Mouse (Mus musculus) left cerebral cortex, postnatal 4 days (tissue): Measurements from ENCODE around the gene Arsb. TPM values are rescaled to one million over a fixed set of nuclear protein-coding genes. Genes with fewer than 3 reads are reported as not detected.

Experiments used
- DNase-seq: peaks from one replicate; pipeline ENCODE4 v3.0.0-alpha.2; 2022
- intact Hi-C: fragments of 180-260 bp; cut with DNase I; formaldehyde crosslinking; loops from one replicate; pipeline ENCODE4 v1.15.1; 2025
- total RNA-seq, 2 experiments: library from RNA; stranded (reverse); gene quantifications; 2 replicates each; pipeline ENCODE4 v1.2.3; 2021

The Arsb gene
- total RNA-seq, 2 experiments from 2014 or later, result 31.7 to 34.8 TPM

DNA sequence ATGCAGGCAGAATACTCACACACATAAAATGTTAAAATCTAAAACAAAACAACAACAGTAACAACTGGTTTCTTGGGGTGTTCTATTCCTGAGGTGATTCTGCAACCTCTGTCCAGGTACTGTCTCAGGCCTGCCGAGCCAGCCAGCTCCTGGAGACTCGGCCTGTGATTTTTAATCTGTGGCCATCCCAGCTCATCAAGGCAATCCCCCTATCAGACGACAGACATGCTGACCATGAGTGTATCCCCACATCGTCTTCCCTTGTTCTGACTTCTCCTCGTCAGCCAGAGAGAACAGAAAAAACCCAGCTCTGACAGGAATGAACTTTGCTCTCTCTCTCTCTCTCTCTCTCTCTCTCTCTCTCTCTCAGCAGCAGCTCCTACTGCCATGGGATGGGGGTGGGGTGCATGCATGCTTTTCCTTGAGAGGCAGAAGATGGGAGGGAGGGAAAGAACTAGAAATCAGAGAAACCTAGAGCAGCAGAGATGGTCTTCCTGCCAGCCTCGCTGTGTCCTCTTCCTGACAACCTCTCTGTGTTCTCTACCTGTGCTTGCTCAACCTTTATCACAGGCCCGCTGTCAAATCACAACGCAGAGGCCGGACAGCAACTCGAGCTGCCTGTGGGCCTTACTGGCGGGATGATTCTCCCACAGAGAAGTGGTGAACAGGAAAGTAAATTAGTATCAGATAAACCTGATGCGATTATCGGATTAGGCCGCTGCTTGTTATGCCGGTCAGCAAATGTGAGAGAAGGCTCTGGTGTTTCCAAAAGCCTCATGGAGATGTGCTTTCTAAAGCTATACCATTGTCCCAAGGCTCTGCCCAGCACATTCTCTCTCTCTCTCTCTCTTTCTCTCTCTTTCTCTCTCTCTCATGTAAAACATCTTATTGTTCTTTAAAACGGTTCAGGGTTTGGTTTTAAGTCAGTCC lies 144.5 kb downstream of the Arsb start:
- no peak for DNase-seq
- intact Hi-C loops, result no loop called here

DNA sequence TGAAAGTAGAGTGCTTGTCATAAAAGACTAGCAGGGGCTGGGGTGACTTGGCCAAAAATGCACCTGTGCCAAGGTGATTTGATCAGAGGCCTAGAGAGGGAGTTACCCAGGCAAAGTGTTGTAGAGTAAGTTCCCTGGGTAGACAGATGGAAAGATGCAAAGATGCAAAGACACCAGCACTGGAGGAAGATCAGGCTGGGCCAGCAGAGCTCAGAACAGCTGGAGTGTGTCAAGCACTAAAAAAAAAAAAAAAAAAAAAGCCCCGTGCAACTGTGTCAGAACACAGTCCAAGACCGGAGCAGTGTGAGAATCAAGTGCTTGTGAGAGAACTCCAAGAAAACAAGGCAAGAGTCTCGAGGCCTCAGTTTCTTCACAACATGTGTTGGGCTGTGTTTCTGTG lies 148.1 kb downstream of the Arsb start:
- intact Hi-C loops, result no loop called here
- no peak for DNase-seq

DNA sequence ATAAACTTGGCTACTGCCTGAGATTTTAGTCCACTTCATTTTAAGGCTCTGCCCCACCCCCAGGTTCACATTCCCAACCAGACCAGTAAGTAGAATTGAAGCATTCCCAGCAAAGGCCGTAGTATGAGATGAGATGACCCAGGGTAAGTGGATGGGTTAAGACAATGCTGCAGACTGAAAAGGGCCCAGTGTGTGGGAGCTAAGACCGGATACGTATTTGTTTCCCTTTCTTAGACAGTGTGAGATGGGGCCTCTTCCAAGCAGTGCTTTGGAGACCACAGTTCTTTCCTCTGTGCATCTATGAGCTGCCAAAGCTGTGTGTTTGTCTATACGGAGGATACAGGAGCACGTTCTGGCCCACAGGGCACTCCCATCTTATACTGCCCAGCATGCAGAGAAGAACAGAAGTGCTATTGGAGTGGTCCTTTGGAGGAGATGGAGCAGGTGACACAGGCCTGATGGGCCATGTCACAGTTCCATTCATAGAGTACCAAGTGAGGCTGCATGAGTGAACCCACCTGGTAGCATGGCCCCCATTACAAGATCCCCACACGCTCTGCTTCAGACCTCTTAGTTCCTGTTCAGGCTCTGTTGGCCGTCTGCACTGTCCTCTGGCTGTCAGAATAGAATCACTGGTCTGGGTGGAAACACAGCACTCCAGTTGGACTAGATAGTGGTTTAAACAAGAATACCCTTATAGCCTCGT lies 148.8 kb downstream of the Arsb start:
- intact Hi-C loops, result no loop called here

DNA sequence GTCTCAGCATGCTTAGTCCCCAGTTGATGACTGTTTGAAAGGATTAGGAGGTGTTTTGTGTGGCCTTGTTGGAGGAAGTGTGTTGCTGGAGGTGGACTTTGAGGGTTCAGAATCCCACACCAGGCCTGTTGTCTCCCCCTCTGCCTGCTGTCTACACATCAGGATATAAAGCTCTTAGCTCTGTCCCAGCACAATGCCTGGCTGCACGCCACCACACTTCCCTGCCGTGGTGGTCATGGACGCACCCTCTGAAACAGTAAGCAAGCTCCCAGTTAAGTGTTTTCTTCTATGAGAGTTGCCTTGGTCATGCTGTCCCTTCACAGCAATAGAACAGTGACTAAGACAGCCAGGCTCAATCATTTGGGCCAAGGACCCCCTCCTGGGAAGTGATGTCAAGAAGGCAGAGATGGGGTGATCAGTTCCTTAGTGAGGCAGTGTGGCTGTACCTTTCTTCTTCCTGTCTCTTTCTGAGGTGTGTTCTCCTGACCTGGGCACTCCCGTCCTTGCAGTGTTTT lies 149.4 kb downstream of the Arsb start:
- no peak for DNase-seq
- intact Hi-C loops, result no loop called here

More for the DNA sequence above, 148.8 kb downstream of the Arsb start:
- DNase-seq, result no peak

DNA sequence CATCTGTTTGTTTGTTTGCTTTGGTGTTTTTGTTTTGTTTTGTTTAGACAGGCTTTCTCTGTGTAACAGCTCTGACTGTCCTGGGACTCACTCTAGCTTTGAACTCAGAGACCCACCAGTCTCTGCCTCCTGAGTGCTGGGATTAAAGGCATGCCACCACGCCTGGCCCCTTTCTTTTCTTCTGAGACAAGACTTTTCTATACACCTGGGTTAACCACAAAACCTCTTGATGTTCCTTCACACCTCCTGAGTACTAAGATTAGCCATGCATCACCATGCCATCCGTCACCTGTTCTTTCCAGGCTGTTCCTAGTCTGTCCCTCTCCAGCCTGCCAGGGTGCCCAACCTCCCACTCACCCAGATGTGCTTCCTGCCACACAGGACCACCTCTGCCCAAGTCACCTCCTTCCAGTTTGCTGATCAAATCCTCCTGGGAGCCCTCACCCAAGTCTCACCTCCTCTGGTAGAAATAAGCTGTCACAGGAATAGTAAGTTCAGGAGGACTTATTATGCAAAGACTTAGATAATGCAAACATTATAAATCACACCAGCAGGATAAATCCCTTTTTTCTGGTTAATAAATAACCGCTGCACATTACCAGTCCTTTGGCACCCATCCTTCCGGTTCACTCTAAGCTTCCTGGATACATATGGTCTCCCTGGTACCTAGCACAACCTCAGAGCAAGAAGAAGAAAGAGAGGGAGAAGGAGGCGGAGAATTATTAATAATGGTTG lies 150.6 kb downstream of the Arsb start:
- DNase-seq, result no peak
- intact Hi-C loops, result no loop called here

DNA sequence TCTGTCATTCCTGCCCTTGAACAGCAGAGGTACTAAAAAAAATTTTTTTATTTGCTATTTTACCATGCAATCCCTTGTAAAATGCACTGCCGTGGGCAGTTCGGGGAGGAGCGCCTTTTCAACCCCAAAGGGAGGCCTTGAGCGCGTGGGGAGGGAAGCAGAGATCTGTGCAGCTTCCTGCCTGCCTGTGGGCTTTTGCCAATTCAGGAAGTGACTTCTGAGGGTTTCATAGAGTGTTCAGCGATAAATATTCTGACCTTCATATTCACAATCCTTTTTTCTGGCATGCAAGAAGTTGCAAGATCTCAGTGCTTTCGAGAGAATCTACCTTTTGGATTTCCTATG lies 151.1 kb downstream of the Arsb start:
- no peak for DNase-seq
- intact Hi-C loops, result no loop called here

DNA sequence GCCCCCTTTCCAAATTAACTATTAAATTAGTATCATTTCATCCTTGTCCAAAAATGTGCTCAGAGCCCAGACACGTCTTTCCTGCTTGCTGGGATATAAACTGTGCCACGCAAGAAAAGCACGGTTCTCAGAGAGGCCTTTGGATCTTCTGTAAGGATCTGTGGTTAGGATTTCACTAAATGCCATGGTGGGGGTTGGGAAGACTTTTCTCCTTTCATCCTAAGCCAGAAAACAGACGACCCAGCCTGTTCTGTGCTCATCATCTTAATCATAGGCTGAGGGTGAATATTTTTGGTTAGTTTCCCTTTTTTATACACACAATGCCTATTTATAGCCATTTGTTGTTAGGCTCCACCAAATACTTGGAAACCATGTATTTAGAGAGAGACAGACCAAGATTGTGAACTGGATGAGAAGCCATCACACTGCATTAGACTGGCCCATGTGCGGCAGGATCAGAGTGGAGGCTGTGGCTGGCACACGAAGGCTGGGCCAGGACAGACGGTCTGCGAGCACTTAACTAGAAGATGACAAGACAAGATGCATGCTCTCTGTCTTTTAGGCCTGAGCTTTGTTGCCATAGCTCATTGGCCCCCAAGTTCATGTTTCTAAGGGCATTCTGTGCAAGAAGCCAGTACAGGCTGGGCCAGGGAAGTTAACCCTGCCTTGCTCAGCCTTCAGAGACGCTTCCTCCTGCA lies 153.5 kb downstream of the Arsb start:
- intact Hi-C loops, result no loop called here
- no peak for DNase-seq

DNA sequence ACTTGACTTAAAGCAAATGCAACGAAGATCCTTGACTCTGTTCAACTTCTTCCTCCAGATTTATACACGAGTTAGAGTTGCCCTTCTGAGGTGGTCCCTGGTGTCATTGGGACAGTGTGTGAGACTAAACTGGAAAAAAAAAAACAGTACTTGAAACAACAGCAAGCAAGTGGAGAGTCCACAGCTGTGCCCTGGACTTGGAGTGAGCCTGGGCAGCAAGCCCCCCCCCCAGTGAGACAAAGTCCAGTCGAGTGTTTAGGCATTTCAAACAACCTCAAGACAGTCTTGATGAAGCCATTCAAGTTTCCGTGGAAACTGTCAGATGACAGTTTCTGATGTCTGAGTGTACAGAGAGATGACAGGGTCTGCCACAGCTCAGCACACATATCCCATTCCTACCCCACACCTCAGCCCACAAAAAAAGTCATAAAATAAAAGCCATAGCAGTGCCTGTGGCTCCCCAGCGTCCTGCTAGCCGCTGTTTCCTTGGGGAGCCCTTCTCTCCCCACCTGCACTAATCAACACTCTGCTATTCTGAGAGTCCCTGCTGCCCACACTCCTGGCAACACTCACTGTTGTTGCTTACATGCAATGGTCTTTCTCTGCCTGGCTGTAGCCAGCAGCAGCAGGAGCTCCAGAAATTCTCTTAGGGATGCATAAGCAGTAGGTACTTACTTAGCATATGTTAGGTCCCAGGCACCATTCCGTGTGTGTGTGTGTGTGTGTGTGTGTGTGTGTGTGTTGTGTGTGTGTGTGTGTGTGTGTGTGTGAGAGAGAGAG lies 159.3 kb downstream of the Arsb start:
- intact Hi-C loops, result no loop called here

DNA sequence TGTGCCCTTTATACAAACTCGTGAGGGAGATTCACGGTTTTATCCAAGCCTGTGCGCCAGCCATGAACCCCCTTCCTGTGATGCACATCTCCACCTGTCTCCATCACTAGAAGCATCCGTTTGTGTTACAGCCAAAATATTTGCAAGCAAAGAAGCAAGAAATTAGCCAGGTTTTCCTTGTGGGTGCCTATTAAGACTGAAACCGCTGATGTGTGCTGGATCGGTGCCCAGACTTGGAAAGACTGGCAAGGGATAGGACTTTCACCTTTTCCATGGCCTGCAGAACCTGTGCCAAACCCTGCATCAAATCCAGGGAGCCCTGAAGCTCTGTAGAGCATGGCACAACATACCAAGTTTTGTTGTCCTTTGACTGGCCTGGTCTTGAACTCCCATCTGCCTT lies 165.0 kb downstream of the Arsb start:
- peak; percentile 91 for DNase-seq
- intact Hi-C loops, result no loop called here

More for the DNA sequence above, 159.3 kb downstream of the Arsb start:
- no peak for DNase-seq

DNA sequence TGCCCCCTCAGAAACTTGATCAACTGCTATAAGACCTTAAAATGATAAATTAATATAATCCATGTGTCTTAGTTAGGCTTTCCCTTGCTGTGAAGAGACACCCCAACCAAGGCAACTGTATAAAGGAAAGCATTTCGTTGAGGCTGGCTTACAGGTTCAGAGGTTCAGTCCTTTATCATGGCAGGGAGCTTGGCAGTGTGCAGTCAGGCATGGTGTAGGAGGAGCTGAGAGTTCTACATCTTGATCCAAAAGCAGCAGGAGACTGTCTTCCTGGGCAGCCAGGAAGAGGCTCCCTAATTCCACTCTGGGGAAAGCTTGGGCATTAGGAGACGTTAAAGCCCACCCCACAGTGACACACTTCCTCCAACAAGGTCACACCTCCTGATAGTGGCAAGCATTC lies 166.7 kb downstream of the Arsb start:
- intact Hi-C loops, result no loop called here
- no peak for DNase-seq

DNA sequence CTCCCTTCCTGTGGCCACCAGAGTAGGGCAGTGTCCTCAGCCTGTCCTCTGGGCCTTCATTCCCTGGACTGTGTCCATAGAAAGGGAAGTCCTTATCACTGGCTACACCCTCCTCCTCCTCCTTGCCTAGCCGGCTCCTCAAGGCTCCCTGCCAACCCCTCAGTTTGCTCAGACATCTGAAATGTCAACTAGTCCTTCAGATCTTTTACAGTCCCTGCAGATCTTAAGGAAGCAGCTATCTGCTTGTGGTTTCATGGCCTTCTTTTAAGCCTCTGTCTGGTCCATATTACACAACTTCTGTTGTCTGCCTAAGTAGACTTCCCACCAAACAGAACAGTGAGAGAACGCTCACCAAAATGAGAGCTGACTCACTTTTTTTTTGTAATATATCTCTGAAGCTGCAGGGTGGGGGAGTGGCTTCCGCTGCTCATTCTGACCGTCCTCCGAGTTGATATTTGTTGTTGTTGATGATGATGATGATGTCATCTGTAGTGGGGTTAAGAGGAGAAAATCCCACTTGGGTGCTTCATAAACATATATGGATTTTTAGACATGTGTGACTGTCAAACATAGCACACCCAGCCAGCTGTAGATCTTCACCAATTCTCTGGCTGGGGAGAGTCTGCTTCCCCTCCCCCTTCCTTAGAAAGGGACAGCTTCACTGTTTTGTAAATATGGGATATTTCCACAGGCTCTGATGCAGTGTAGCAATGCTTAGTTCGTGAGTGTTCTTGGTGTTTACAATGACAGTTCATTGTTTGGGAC lies 168.1 kb downstream of the Arsb start:
- DNase-seq, result no peak
- intact Hi-C loops, result loop anchor here (5.0 kb wide), 1 partner anchor 448 kb away; no protein-coding TSS in a partner anchor

DNA sequence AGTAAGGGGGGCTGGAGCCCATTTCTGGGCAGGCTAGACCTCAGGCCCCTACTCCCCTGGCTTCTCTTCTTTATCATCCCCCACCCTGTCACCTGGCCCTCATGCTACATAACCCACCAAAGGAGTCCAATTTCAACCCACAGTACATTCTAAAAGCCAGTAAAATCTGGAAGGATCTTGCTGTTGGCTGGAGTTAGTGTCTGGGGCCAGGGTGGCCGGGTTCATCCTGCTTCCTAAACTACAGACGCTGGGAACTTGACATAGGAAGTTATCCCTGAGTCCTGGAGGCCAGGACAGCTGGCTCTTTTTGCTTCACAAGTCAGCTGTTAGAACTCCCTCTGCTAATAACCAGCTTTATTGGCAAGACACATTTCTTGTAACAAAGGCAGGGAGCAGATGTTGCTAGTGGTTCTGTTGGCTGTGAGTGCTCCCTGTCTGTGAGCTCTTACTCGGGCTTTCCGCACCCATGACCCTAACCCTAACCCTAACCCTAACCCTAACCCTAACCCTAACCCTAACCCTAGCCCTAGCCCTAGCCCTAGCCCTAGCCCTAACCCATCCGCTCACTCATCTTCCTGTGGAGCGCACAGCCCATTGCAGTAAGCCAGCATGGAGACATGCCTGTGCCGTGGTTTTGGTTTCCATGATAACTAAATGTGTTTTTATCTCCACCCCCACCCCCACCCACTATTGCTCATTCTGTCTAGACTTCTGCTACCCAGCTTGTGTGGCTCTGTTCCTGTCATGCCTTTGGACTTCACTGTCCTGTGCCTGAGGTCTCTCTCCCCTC lies 169.5 kb downstream of the Arsb start:
- DNase-seq, result no peak
- intact Hi-C loops, result loop anchor here (5.0 kb wide), 1 partner anchor 446 kb away; no protein-coding TSS in a partner anchor

DNA sequence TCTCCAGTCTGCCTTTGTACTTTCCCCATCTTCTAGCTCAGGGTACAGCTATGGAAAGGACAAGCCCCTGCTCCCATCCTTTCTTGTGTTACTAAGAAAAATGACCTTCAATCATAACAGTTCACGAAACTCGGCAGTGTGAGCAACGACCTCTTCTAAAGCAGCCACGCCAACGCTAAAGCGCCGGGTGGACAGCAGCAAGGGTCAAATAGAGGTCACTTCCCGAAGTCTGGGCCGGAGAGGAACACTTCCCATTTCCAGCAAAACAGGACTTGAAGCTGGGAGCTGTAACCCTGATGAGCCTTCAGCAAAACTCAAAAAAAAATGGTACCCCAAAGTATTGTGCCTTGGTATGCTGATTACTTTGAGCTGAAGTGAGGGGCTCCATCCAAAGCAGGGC lies 179.6 kb downstream of the Arsb start:
- DNase-seq, result no peak
- intact Hi-C loops, result no loop called here

DNA sequence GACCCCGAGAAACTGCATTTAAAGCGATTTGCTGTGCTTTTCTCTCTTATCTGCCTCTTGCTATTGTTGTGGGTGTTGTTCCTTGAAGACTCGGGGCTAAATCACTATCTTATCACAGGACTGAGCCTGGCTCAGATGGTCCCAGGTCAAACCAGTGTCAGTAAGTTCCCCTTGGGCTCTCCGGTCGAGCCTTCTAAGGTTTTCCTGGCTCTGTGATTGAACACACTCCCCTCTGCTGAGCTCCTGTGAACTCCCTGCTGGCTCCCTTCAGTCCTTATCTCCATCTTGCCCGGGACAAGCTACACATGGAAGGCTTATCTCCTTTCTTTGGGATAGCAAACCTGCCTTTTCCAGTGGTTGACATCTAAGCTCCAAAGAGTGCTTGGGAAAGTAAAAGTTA lies 180.1 kb downstream of the Arsb start:
- DNase-seq, result no peak
- intact Hi-C loops, result no loop called here

DNA sequence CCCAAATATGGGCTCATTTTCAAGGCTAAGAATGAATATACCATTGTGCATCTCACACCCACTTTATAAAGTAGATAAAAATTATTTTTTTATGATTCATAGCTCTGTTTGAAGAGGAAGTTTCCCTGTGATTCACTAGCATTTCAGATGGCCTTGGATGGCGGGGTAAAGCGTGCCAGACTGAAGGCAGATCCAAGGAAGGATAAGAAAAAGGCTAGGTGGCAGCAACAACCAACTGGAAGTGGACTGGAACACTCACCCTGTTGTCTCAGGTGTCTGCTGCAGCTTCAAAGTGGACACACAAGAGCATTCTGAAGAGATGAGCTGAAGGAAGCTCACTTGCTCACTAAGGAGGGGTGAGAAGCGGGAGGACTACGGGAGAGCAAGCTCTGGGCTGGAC lies 181.0 kb downstream of the Arsb start:
- intact Hi-C loops, result no loop called here
- DNase-seq, result no peak

DNA sequence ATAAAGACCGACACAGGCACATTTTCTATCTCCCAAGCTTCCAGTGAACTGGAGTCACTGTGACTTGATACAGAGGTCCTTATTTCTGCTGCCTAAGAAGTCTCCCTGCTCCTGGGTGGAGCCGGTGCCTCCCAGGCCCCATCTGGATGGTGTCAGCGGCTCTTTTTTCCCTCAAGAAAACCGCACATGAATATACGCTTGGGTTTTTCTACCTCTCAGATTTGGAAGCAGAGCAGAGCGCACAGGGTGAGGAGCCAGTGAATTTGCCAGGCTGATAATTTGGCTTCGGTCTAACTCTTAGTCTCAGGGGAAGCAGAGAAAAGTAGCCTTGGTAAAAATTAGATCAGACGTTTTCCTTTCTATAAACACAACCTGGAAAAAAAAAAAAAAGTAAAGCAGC lies 186.5 kb downstream of the Arsb start:
- intact Hi-C loops, result no loop called here
- no peak for DNase-seq

DNA sequence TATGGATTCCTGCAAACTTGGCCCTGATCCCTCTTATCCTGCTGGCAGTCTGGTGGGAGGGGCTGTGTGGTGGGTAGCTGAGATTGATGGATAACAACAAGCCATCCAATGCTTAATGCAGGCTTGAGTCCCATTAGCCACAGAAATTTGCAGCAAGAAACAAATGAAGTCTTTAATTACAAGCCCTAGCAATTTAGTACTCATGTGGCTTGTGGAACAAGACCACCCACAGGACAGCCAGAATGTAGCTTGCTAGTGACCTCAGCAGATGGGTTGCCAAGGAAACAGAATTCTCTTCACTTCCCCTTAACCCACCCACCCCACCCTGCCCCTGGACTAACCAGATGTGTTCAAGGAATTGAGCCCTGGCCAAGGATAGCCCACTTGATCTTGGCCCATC lies 194.8 kb downstream of the Arsb start:
- DNase-seq, result peak; percentile 12
- intact Hi-C loops, result no loop called here

DNA sequence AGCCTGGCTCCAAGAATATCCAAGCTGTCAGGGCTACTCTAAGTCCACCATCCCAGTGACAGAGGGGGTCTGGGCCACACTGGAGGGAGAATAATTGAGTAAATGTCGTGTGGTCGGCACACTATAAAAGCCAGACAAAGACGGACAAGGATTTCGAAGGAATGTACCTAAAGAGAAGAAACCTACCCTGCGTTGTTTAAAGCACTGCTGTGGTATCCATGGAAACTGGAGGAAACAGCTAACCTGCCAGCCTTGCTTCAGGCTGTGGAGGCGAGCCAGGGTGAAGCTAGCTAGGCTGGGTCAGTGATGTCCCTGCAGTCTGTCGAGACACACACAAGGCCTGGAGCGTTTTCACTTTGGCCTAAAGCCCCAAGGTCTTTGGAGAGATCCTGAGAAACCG lies 195.7 kb downstream of the Arsb start:
- intact Hi-C loops, result no loop called here
- peak; percentile 48 for DNase-seq
